Mouse (Mus musculus): ENCODE measurements around the gene S100a13. TPM values are rescaled to one million over a fixed set of nuclear protein-coding genes. Genes with fewer than 3 reads are reported as not detected.

The S100a13 gene
- total RNA-seq, 1 experiment from 2014 or later: 141 TPM

DNA sequence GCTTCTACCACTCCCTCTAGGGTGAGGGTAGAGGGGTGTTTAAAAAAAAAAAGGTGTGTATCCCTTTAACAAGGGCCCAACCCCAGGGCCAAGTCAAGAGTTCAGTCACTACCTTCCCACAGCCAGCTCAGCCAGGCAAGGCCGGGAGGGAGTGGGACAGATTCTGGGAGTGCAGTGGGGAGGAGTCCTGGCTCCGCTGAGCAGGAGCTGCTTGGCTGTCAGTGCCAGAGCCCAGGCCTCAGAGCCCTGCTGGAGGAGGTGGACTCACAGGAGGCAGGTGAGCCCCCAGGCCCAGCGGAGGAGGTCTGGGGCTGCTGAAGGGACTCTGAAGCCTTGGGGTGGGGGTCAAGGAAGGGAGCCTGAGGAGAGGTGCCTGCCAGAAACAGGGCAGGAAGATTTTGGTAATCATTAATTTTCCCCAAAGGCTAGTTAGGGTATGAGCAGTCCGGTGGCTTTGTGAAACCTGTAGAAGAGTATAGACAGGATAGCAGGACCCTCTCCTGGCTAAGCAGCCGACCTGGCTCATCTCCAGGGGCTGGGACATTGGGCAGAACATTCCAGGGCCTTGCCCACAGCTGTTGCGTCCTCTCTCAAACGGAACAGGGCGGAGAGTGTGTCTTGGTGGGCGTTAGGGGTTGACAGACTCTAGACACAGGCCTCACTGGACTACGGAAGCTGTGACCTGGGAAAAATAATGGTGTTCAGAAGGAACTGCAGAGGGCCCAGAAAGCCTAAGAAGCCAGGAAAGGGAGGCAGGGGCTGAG lies 23.1 kb downstream of the S100a13 start, which contains the start of gene S100a16:
TSS of gene S100a16 (plus strand) at position 114 of the 764 bp plus-strand sequence.
- no peak for ATAC-seq (replicated peaks; ENCODE audit: insufficient number of reproducible peaks, low FRiP score, low TSS enrichment, poor library complexity, severe bottlenecking)

DNA sequence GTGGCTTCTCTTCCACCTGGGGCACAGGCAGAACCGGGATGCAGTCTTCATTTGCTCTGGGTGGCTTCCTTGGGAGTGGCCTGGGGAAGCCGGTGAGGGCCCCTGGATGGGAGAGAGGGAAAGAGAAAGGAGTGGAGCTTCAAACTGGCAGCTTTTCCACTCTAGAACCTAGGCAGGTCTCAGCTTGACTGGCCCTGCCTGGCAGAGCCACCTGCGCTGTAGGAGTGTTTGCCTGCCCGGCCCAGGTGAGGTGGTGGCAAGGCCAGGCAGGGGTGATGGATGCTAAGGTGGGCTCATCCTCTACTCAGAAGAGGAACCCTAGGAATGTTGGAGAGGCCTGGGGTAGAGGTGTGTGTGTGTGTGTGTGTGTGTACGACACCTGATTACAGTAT lies 23.7 kb downstream of the S100a13 start:
- ATAC-seq (replicated peaks; ENCODE audit: insufficient number of reproducible peaks, low FRiP score, low TSS enrichment, poor library complexity, severe bottlenecking): no peak

DNA sequence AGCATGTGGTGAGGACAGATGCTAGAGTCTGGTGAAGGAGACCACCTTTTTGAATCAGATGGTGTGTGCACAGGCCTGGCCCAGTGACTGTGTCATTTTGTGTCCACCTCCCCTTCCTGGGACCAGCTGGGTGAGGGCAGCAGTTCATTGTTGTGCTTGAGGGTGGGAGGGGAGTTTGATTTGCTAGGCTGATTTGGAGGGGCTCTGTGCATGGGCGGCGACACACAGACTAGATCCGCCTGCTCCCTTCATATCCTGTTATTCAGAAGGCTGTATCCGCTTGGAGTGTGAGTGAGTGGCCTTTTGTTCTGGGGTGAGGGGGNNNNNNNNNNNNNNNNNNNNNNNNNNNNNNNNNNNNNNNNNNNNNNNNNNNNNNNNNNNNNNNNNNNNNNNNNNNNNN lies 26.7 kb downstream of the S100a13 start:
- ATAC-seq (replicated peaks; ENCODE audit: insufficient number of reproducible peaks, low FRiP score, low TSS enrichment, poor library complexity, severe bottlenecking): no peak

DNA sequence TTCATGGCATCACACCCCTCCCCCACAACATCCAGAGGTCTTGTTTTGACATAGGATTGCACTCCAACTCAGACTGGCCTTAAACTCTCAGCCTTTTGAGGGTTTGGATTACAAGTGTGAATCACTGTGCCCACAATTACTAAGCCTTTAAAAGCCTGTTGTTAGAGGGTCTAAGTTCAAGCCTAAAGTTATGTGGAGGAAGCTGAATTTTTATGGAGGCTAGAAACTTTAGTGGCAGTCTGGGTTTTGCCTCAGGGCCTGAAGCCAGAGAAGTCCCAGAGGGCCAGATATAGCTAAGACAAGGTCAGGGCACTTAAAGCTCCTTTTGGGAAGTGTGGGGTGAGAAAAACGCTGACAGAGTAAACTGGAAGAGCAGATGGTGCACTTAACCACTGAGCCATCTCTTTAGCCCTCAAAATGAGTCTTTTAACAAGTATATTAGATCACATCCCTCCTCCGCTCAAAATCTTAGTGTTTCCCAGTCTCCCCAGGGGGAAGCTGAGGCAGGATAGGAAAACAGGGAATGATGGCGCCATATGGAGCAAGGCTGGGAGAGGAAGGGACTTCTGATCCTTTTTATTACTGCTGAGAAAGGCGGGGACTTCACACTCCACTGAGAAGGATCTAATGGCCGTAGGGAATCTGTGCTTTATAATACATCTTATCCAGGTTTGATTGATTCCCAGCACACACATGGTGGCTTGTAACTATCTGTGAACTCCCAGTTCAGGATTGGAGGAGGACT lies 35.6 kb downstream of the S100a13 start:
- no peak for ATAC-seq (replicated peaks; ENCODE audit: insufficient number of reproducible peaks, low FRiP score, low TSS enrichment, poor library complexity, severe bottlenecking)

DNA sequence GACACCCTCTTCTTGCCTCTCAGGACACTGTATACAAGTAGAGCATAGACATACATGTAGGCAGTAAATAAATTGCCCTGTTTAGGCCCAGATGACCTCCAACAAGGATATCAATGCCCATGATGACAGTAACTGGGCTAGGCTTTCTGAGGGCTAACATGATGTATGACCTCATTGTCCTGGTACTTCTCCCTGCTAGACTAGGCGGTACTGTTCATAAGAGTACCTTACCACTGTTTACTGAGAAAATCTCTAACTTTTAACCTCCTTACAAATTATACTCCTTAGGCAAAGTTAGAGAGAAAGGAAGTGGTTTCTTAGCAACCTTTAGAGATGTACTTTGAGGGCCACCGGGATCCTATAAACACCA lies 36.2 kb downstream of the S100a13 start:
- ATAC-seq (replicated peaks; ENCODE audit: insufficient number of reproducible peaks, low FRiP score, low TSS enrichment, poor library complexity, severe bottlenecking): no peak

DNA sequence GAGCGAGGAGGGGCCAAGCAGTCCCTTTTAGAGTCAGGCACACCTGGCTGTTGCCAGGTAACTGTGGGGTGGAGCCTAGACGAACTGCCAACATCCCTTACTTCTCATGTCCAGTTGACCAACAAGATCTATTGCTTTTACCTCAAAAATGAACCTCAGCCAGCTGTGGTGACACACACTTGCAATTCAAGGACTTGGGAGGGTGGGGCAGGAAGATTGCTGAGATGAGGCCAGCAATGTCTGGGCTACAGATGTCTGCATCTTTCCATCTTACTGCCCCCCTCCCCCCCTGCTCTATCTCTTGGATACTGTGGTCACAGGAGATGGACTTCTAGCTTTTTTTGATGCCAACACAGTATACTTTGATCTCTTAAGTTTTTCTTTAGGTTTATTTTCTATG lies 38.0 kb downstream of the S100a13 start:
- ATAC-seq (replicated peaks; ENCODE audit: insufficient number of reproducible peaks, low FRiP score, low TSS enrichment, poor library complexity, severe bottlenecking): no peak

DNA sequence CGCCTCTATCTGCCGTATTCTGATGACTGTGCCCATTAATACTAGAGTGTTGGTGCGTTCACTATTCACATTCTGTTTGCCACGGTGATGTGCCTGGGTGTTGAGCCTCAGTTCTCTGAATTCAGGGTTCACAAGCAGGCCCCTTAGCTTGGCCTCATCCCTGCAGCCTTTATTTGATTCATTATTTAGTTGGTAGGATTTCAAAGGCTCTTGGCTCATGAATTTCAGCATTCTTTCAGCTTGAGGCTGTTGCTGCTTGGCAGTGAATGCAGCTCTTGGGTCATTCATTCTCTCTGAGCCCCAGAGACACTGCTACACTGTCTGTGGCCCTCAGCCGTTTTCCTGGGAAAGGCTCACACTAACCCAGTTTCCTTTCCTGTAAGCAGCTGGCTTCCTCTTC lies 41.7 kb downstream of the S100a13 start:
- no peak for ATAC-seq (replicated peaks; ENCODE audit: insufficient number of reproducible peaks, low FRiP score, low TSS enrichment, poor library complexity, severe bottlenecking)

DNA sequence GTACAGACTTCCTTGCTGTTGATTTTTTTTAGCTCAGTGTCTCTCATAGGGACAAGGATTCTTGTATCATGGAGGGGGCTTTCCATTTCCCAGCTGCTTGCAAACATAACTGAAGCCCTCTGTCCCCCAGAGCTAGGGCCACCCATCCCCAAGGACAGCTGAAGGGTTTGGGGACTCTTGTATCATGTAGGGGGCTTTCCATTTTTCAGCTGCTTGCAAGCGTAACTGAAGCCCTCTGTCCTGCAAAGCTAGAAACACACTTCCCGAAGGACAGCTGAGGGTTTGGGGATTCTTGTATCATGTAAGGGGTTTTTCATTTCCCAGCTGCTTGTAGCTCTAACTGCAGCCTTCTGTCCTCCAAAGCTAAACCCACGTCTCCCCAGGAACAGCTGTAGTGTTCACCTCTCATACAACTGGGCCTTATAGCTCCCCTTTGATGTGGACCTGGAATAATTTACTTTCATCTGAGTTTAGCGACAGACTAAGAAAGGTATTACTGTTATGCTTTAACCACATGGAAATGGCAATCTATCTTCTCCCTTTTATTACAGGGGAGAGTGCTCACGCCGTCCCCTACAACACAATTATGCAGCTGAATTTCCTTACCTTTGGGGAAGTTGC lies 45.9 kb downstream of the S100a13 start, which contains the start of gene S100a3:
TSS of gene S100a3 (plus strand) at position 571 of the 621 bp plus-strand sequence.
- no peak for ATAC-seq (replicated peaks; ENCODE audit: insufficient number of reproducible peaks, low FRiP score, low TSS enrichment, poor library complexity, severe bottlenecking)

Other genes with a start within 250 kb of the S100a13 start
- gene Dennd4b, start 249.2 kb upstream of the S100a13 start, total RNA-seq (2017): 15.4 to 39.1 TPM (median 16.3 TPM) in 3 replicates
- gene Gatad2b, start 221.3 kb upstream of the S100a13 start, total RNA-seq (2017): 26.9 to 46.5 TPM (median 34.1 TPM) in 3 replicates
- 2.1 TPM in 1 of 3 replicates, not detected in the others for gene Slc27a3, start 124.5 kb upstream of the S100a13 start, total RNA-seq (2017)
- gene Ints3, start 80.8 kb upstream of the S100a13 start, total RNA-seq (2017): 11.7 to 26.5 TPM (median 12.9 TPM) in 3 replicates
- gene Npr1, start 48.6 kb upstream of the S100a13 start, total RNA-seq (2017): not detected in 3 replicates
- 72.4 to 84.1 TPM (median 74.7 TPM) in 3 replicates for gene Ilf2, start 38.3 kb upstream of the S100a13 start, total RNA-seq (2017)
- 52.4 to 94.4 TPM (median 62.0 TPM) in 3 replicates for gene Snapin, start 23.4 kb upstream of the S100a13 start, total RNA-seq (2017)
- gene Chtop, start 4.9 kb upstream of the S100a13 start, total RNA-seq (2017): 65.3 to 100 TPM (median 80.3 TPM) in 3 replicates
- 24.0 to 71.5 TPM (median 39.2 TPM) in 3 replicates for gene S100a1, start within 50 bp of the S100a13 start, total RNA-seq (2017)
- gene S100a14, start 12.4 kb downstream of the S100a13 start, total RNA-seq (2017): 3.0 TPM in 1 of 3 replicates, not detected in the others
- gene S100a16, start 22.8 kb downstream of the S100a13 start, total RNA-seq (2017): not detected in 3 replicates
- gene S100a3, start 46.1 kb downstream of the S100a13 start, total RNA-seq (2017): not detected in 3 replicates
- not detected in 3 replicates for gene S100a2, start 75.8 kb downstream of the S100a13 start, total RNA-seq (2017)
- gene Gm42674, start 87.5 kb downstream of the S100a13 start, total RNA-seq (2017): not detected in 3 replicates
- gene S100a4, start 89.3 kb downstream of the S100a13 start, total RNA-seq (2017): 562 to 1,115 TPM (median 1,082 TPM) in 3 replicates
- gene S100a5, start 94.1 kb downstream of the S100a13 start, total RNA-seq (2017): not detected in 3 replicates
- gene S100a6, start 98.4 kb downstream of the S100a13 start, total RNA-seq (2017): 318 to 564 TPM (median 521 TPM) in 3 replicates
- 0.58 TPM in 1 of 3 replicates, not detected in the others for gene S100a7a, start 139.6 kb downstream of the S100a13 start, total RNA-seq (2017)
- 3.4 to 52.7 TPM (median 15.1 TPM) in 3 replicates for gene S100a8, start 154.5 kb downstream of the S100a13 start, total RNA-seq (2017)
- 6.2 to 33.7 TPM (median 31.4 TPM) in 3 replicates for gene S100a9, start 181.3 kb downstream of the S100a13 start, total RNA-seq (2017)
- not detected in 3 replicates for gene Pglyrp4, start 212.5 kb downstream of the S100a13 start, total RNA-seq (2017)

Measured in monocyte, adult 5-6 weeks (primary cell).